Mouse (Mus musculus) ES-Bruce4 (cell line): Measurements from ENCODE around the gene Grwd1. TPM values are rescaled to one million over a fixed set of nuclear protein-coding genes. Genes with fewer than 3 reads are reported as not detected.

Source experiments
- H3K27ac ChIP-seq: 2 replicates; pipeline ENCODE4 v1.5.1; 2012; ENCODE audit warnings: low read length, inconsistent platforms; ENCODE audit not compliant: insufficient read depth
- H3K27me3 ChIP-seq: 2 replicates; pipeline ENCODE4 v1.6.1; 2012; ENCODE audit warnings: mild to moderate bottlenecking, low read length, inconsistent platforms; ENCODE audit not compliant: control insufficient read depth, poor library complexity, insufficient read depth, severe bottlenecking
- H3K36me3 ChIP-seq: 2 replicates; pipeline ENCODE4 v1.6.1; 2012; ENCODE audit warnings: inconsistent platforms, mild to moderate bottlenecking, low read length, moderate library complexity; ENCODE audit not compliant: control insufficient read depth, poor library complexity, insufficient read depth, severe bottlenecking
- H3K4me1 ChIP-seq: one replicate; pipeline ENCODE4 v1.8.1; 2011; ENCODE audit warnings: low read length; ENCODE audit not compliant: control insufficient read depth, insufficient read depth
- H3K4me3 ChIP-seq: 2 replicates; pipeline ENCODE4 v1.5.1; 2011; ENCODE audit warnings: low read depth, mild to moderate bottlenecking, low read length
- H3K9ac ChIP-seq: 2 replicates; pipeline ENCODE4 v1.6.1; 2012; ENCODE audit warnings: low read depth, mild to moderate bottlenecking, inconsistent platforms; ENCODE audit not compliant: poor library complexity, severe bottlenecking
- H3K9me3 ChIP-seq: replicated peaks from 2 replicates; pipeline ENCODE4 v1.6.1; 2012; ENCODE audit warnings: mild to moderate bottlenecking, low read length, inconsistent platforms; ENCODE audit not compliant: control insufficient read depth, poor library complexity, insufficient read depth, severe bottlenecking
- CTCF ChIP-seq: IDR thresholded peaks from one replicate; pipeline ENCODE4 v1.8.1; 2011; ENCODE audit warnings: low read depth, low read length
- EP300 ChIP-seq: IDR thresholded peaks from 2 replicates; pipeline ENCODE4 v1.6.1; 2011; ENCODE audit warnings: low read depth, low read length; ENCODE audit not compliant: insufficient read depth
- POLR2A ChIP-seq: IDR thresholded peaks from one replicate; pipeline ENCODE4 v1.8.1; 2011; ENCODE audit warnings: low read length; ENCODE audit not compliant: insufficient read depth
- polyA plus RNA-seq: library from polyadenylated mRNA; stranded (reverse); fragments of >200 nt; gene quantifications from 2 replicates; pipeline ENCODE4 v1.2.4, GENCODE M21; 2011; ENCODE audit warnings: low read depth; ENCODE audit not compliant: missing spikeins, insufficient read depth, insufficient read length

The Grwd1 gene
- polyA plus RNA-seq, 1 experiment = 32.3 TPM

DNA sequence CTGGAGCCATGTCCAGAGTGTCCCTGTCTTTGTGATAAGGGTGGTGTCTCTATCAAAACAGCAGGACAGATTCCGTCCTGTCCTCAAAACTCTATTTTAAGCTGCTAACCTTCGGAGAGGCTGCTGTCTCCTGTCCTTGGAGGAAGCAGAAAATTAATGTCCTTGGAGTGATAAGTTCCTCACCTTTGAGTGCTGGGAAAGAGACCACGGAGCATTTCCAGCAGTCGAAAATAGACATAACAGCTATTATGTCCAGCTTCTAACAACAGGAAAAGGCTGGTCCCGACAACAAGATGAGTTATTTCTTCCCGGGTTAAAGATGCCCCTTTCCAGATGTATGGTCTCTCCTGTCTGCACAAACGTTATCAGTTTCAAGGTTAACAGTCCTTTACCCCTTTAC lies 55.5 kb downstream of the Grwd1 start:
- Histone ChIP-seq H3K4me3 (no peak overlapping the region), H3K9ac (no peak overlapping the region), H3K9me3 (no peaks in the 10 kb centered on the region), H3K27me3 (no peaks in the 10 kb centered on the region), H3K27ac (no peak overlapping the region), H3K4me1 (no peaks in the 10 kb centered on the region), H3K36me3 (no peaks in the 10 kb centered on the region)
- no peak for TF ChIP-seq POLR2A
- TF ChIP-seq CTCF = no peak
- TF ChIP-seq EP300 = no peak

Other genes with a start within 250 kb of the Grwd1 start
- gene Fgf21, start 215.5 kb downstream of the Grwd1 start, polyA plus RNA-seq = 0.94 and 1.7 TPM in 2 replicates
- gene Fut1, start 213.7 kb downstream of the Grwd1 start, polyA plus RNA-seq = 3.0 and 3.9 TPM in 2 replicates
- gene Izumo1, start 209.1 kb downstream of the Grwd1 start, polyA plus RNA-seq = 4.6 and 5.8 TPM in 2 replicates
- 2.5 and 3.0 TPM in 2 replicates for gene Rasip1, start 203.5 kb downstream of the Grwd1 start, polyA plus RNA-seq
- 2.2 and 4.1 TPM in 2 replicates for gene Mamstr, start 191.0 kb downstream of the Grwd1 start, polyA plus RNA-seq
- 0.87 TPM in 1 of 2 replicates, not detected in the other for gene Fut2, start 164.6 kb downstream of the Grwd1 start, polyA plus RNA-seq
- 0.51 TPM in 1 of 2 replicates, not detected in the other for gene Ntn5, start 146.9 kb downstream of the Grwd1 start, polyA plus RNA-seq
- 1.1 and 1.4 TPM in 2 replicates for gene Sec1, start 136.5 kb downstream of the Grwd1 start, polyA plus RNA-seq
- gene Car11, start 131.1 kb downstream of the Grwd1 start, polyA plus RNA-seq = 6.0 and 9.7 TPM in 2 replicates
- 6.7 and 6.9 TPM in 2 replicates for gene Dbp, start 125.9 kb downstream of the Grwd1 start, polyA plus RNA-seq
- gene Rpl18, start 115.5 kb downstream of the Grwd1 start, polyA plus RNA-seq = 1,593 and 1,677 TPM in 2 replicates
- gene Sphk2, start 112.9 kb downstream of the Grwd1 start, polyA plus RNA-seq = 10.4 and 11.1 TPM in 2 replicates
- 0.85 and 1.4 TPM in 2 replicates for gene Fam83e, start 109.7 kb downstream of the Grwd1 start, polyA plus RNA-seq
- not detected in 2 replicates for gene Spaca4, start 105.1 kb downstream of the Grwd1 start, polyA plus RNA-seq
- 9.6 and 11.3 TPM in 2 replicates for gene Lmtk3, start 47.2 kb downstream of the Grwd1 start, polyA plus RNA-seq
- 5.4 and 6.4 TPM in 2 replicates for gene Sult2b1, start 46.3 kb downstream of the Grwd1 start, polyA plus RNA-seq
- 75.1 and 75.8 TPM in 2 replicates for gene Cyth2, start 16.4 kb downstream of the Grwd1 start, polyA plus RNA-seq
- gene Kcnj14, start 6.2 kb downstream of the Grwd1 start, polyA plus RNA-seq = 0.75 TPM in 1 of 2 replicates, not detected in the other
- 98.0 and 102 TPM in 2 replicates for gene Kdelr1, start 41.8 kb upstream of the Grwd1 start, polyA plus RNA-seq
- 0.43 and 0.68 TPM in 2 replicates for gene Grin2d, start 47.4 kb upstream of the Grwd1 start, polyA plus RNA-seq
- gene Syngr4, start 65.8 kb upstream of the Grwd1 start, polyA plus RNA-seq = 2.0 and 3.4 TPM in 2 replicates
- 21.7 and 28.2 TPM in 2 replicates for gene Tmem143, start 66.0 kb upstream of the Grwd1 start, polyA plus RNA-seq
- gene Emp3, start 90.5 kb upstream of the Grwd1 start, polyA plus RNA-seq = 10.6 and 11.0 TPM in 2 replicates
- gene Ccdc114, start 93.1 kb upstream of the Grwd1 start, polyA plus RNA-seq = 7.6 and 10.2 TPM in 2 replicates
- gene Abcc6, start 199.4 kb upstream of the Grwd1 start, polyA plus RNA-seq = not detected in 2 replicates
- 130 and 134 TPM in 2 replicates for gene Nomo1, start 202.8 kb upstream of the Grwd1 start, polyA plus RNA-seq